Comparison of ENCODE assay signal across 7 mouse cellular contexts in the genomic region with DNA sequence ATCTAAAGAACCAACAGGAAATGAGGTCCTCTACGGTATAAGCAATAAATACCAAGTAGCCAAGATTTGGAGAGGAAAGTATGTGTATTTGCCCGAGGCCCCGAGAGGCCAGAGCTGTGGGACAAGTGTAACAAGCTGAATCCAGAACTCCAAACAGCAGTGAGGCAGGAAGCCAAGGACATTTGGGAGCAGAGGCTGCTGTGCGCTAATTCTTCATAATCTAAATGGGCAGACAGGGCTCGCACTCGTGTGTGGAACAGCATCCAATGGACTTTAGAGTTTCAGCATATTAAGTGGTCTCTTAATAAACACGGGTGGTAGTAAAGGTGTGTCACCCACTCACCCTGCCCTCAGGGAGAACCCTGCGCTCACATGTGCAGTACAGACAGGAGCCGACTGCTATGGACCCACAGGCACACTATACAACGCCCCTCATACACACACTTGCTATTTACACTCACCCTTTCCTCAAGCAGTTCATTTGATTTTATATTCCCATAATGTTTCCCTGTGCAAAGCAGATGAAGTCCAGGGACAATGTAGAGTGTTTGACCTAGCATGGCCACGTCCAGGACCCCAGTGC. TPM values are rescaled to one million over a fixed set of nuclear protein-coding genes. Genes with fewer than 3 reads are reported as not detected.
DNase-seq lines count a peak whose midpoint lies in the region; ATAC-seq lines count a peak whose summit lies in the region.

No protein-coding gene starts in this region.

- no peak overlapping the region for H3K4me3 ChIP-seq in intestine, embryonic 16.5 days (ENCODE audit: low read length)
- H3K4me3 ChIP-seq in intestine, embryonic 15.5 days (replicated peaks): no peak overlapping the region
- no peak overlapping the region for H3K4me3 ChIP-seq in lung, embryonic 15.5 days

- WGBS in intestine, embryonic 16.5 days: 53% methylated on average over 11 of the region's 11 CpGs
- WGBS in intestine, embryonic 15.5 days: 53% methylated on average over 11 of the region's 11 CpGs
- WGBS in lung, embryonic 15.5 days: 60% methylated on average over 11 of the region's 11 CpGs

- no peaks in the 10 kb centered on the region for H3K36me3 ChIP-seq in intestine, embryonic 16.5 days (ENCODE audit: control insufficient read depth, insufficient read depth, low read length)
- H3K36me3 ChIP-seq in intestine, embryonic 15.5 days: no peaks in the 10 kb centered on the region
- H3K36me3 ChIP-seq in lung, embryonic 15.5 days: no peaks in the 10 kb centered on the region

- no peaks in the 10 kb centered on the region for H3K9me3 ChIP-seq in intestine, embryonic 16.5 days (ENCODE audit: control insufficient read depth, low read length)
- H3K9me3 ChIP-seq in intestine, embryonic 15.5 days: no peaks in the 10 kb centered on the region
- H3K9me3 ChIP-seq in lung, embryonic 15.5 days: no peaks in the 10 kb centered on the region

- H3K27ac ChIP-seq in intestine, embryonic 16.5 days (ENCODE audit: low read length): 0 out of 2 replicates have a peak overlapping the region, but pooled peaks have one; percentile 25
- no peak overlapping the region for H3K27ac ChIP-seq in intestine, embryonic 15.5 days
- no peak overlapping the region for H3K27ac ChIP-seq in lung, embryonic 15.5 days

- ATAC-seq in intestine, embryonic 16.5 days: peak; percentile 39; the same call in 1 of the 2 replicates
- no peak for ATAC-seq in intestine, embryonic 15.5 days
- ATAC-seq in lung, embryonic 15.5 days (ENCODE audit: borderline replicate concordance, extremely low read depth, low FRiP score, low TSS enrichment): 0 out of 2 replicates have a peak, but pooled peaks have one; percentile 19

- peaks cover 24% of the 10 kb centered on the region for H3K4me1 ChIP-seq in intestine, embryonic 16.5 days (ENCODE audit: control insufficient read depth, insufficient read depth, low read length)
- peaks cover 13% of the 10 kb centered on the region for H3K4me1 ChIP-seq in intestine, embryonic 15.5 days (replicated peaks)
- H3K4me1 ChIP-seq in lung, embryonic 15.5 days: peaks cover 15% of the 10 kb centered on the region; the same call in 1 of the 2 replicates

- no peak overlapping the region for H3K9ac ChIP-seq in intestine, embryonic 16.5 days (ENCODE audit: low read depth, low read length)
- H3K9ac ChIP-seq in intestine, embryonic 15.5 days: no peak overlapping the region
- no peak overlapping the region for H3K9ac ChIP-seq in lung, embryonic 15.5 days

- H3K27me3 ChIP-seq in intestine, embryonic 16.5 days (replicated peaks; ENCODE audit: control insufficient read depth, insufficient read depth, low read length): no peaks in the 10 kb centered on the region
- H3K27me3 ChIP-seq in intestine, embryonic 15.5 days (replicated peaks): no peaks in the 10 kb centered on the region
- no peaks in the 10 kb centered on the region for H3K27me3 ChIP-seq in lung, embryonic 15.5 days

- no peak overlapping the region for H3K4me2 ChIP-seq in intestine, embryonic 16.5 days (ENCODE audit: low read depth, low read length)
- H3K4me2 ChIP-seq in intestine, embryonic 15.5 days (replicated peaks): no peak overlapping the region
- no peak overlapping the region for H3K4me2 ChIP-seq in lung, embryonic 15.5 days

- DNase-seq in adrenal gland, postnatal 36 days: peak; percentile 47 to 69
- DNase-seq in kidney, adult 11 months: peak; percentile 79
- no peak for DNase-seq in right cerebral cortex, adult 2 months (ENCODE audit: low spot score in 2 of 2)
- DNase-seq in left cerebral cortex, adult 8-10 months (ENCODE audit: low spot score in 2 of 2): no peak

RNA-seq across cellular contexts. Expression of a gene that starts 15.1 kb away (rescaled TPM):
- 7.5 and 9.0 TPM in 2 replicates for polyA plus RNA-seq in intestine, embryonic 16.5 days (2015; fragmentation: Nextera tagmentation; extraction: Ambion mirVana)
- polyA plus RNA-seq in intestine, embryonic 15.5 days (2015; fragmentation: Nextera tagmentation; extraction: Ambion mirVana): 9.7 and 10.3 TPM in 2 replicates
- 10 to 100 TPM; 41.5 to 51.1 TPM for total RNA-seq in adrenal gland, postnatal 36 days (2021)
- 12.4 and 13.4 TPM in 2 replicates for polyA plus RNA-seq in lung, embryonic 15.5 days (2015; fragmentation: Nextera tagmentation; extraction: Ambion mirVana)
- total RNA-seq in left cerebral cortex, adult 8-10 months (2022): 100 to 1,000 TPM; 117 to 149 (median 125) TPM

Comparison
In these comparisons a context has a peak if more than half of its experiments do, and no peak if none do; other contexts are left out.
1. DNase-seq: peak in adrenal gland, postnatal 36 days (2 of 2) and kidney, adult 11 months (single experiment); none in right cerebral cortex, adult 2 months (0 of 2) and left cerebral cortex, adult 8-10 months (0 of 2).